Mouse (Mus musculus): ENCODE measurements around the gene 1700025C18Rik. TPM values are rescaled to one million over a fixed set of nuclear protein-coding genes. Genes with fewer than 3 reads are reported as not detected.

The 1700025C18Rik gene
- total RNA-seq (2021) = not detected
- long read RNA-seq, experiment 1 = 0 reads
- long read RNA-seq, experiment 2 = 0 reads

DNA sequence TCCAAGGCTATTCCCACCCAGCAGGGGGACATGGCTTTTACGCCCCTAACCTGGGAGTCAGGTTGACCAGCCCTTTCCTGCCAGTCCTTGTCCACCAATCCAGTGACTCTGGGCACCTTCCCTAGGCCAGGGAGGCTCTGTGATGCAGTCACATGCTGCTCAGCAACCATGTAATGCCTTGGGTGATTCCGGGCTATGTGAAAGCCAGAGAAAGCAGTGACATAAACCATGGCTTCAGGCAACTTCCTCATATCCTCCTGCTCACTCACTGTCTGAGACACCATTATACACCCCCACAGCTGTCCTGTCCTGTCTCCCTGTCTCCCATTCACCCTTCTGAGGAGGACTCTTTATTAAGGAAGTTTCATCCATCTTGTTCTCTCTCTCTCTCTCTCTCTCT is at the start of gene 1700025C18Rik:
Gene 1700025C18Rik (minus strand): TSS at position 101 of the 400 bp plus-strand sequence.
- no peak for DNase-seq

DNA sequence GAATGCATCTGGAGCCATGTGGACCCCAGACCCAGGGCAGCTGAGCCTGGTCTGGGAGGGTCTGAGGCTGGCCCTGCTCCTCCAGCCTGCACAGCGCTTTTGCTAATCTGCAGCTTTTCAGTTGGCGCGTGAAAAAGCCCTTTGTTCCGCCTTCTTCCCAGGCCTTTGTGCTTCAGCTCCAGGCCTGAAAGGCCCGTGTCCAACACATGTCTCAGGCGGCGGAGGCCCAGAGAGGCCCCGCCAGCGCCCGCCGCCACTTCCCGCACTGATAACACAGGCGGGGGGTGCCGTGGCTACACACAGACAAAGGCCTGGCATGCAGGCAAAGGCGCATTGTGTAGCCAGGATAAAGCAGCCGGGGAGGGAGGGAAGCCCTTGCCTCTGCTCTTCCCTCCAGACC is 45.5 kb upstream of the 1700025C18Rik start:
- DNase-seq = no peak

DNA sequence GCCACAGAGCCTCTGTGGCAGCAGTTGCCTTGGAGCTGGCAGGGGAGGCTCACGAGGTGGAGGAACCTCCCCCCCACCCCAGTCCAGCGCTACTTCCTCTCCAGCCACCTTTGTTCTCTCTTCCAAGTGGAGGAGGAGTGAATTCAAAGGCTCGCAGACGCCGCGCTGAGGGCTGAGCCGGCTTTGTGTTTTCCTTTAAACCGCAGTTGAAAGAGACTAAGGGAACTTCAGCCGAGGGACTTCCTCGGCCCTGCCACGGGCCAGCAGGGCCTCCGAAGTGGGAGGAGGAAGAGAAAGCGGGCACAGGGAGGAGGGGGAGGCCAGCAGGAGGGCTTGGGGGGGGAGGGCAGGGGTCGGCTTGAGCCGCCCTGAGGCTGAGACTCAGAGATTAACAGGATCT is 43.0 kb upstream of the 1700025C18Rik start:
- DNase-seq = no peak

DNA sequence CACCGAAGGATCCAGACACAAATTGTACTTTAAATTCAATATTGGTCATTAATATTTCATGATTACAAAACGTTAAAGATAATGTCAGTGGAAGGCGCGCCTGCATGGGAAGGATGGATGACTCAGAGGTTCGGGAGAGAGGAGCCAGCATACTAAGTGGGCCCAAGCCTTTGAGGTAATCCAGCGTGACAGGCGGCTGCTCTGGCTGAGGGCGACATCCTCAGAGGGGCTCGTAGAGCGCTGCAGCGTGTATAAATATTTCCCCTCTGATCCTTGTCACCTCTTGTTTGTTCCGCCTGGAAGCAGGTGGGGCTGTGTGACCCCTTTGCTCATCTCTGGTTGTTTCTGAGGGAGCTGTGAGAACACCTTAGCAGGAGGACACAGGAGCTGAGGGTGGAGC is 40.9 kb upstream of the 1700025C18Rik start:
- no peak for DNase-seq

DNA sequence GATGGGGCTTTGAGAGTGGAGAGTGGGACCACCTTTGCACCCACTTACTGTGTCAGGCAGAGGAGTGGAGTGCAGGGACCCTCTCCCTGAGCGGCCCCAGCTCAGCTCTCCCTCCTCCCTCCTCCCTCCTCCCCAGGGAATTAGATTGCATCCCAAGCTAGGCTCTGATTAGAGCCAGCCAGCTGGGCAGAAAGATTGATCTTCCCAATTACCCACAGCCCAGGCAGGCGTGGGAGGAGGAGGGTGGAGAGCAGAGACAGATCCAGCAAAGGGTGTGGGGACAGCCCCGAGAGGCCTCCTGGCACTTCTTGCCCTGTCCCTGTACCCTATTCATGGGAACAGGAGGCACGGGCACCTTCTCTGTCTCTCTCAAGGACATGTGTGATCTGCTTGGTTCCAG is 38.6 kb upstream of the 1700025C18Rik start:
- DNase-seq = no peak

DNA sequence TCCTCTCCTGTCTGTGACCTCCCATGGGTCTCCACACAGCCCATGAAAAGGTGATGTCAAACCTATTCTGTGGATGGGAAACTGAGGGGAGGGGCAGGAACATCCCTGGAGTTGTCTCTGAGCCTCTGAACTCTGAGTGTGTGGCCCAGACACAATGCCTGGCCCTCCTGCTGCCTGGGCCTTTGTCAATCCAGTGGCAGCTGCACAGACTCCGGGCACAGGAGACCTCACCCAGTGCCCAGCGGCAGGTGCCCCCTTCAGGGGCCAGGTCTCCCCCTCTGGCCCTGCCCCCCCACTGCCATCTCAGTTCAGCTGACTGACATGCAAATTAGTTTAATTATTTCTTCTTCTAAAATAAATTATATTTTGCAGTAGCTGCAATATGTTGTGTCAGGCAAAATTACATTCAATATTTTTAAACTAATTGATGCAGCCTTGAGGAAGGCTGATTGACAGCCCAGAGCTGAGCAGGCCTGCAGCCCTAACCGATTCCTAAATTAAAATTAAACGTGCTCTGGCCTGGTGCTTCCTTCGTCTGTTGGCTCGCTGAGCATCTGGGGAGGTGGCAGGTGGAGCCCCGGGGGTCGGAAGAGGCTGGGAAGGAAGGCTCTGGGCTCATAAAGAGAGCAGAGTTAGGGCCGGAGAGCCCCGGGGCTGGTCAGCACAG is 36.5 kb upstream of the 1700025C18Rik start:
- no peak for DNase-seq

DNA sequence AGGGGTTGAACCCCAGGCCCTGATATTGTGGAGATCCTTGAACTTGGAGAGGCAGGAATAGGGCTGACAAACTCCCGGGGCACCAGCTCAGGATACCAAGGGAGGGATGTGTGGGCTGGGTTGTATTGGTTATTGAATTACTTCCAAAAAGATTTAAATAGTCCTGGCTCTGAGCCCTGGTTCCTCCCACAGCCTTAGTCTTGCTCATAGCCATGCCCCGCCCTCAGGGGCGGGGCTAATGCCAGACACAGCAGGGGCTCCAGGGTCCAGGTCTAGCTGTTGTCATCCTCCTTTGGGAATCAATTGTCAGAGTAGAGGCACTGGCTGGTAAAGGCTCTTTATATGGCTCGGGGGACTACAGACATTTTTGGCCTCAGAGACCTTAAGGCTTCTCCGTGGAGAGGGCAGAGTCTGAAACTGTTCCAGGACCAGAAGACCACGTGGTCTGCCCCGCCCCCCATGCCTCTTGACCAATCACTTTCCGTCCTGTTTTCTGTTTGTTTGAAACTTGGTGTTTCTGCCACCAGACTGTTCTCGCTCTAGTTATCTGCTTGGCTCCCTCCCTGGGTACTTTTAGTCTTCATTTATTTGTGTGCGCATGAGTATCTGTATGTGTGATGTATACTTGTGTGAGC is 30.8 kb upstream of the 1700025C18Rik start:
- DNase-seq = no peak

DNA sequence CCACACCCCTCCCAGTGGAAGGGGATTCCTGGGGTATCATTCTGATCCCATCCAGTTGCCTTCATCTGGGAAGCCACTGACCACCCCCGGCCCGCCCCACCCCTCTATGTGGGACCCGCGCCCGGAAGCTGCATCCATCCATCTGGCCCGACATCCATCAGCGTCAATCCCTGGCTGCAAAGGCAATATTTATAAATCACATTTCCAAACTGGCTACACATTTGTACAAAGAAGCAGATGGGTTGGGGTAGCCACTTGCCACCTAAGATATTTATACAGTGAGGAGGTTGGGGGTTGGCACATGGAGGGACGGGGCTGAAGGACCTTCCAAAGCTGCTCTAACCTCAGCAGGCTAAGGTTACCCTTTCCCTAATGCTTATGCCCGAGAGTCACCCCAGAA is 30.2 kb upstream of the 1700025C18Rik start:
- DNase-seq = no peak

DNA sequence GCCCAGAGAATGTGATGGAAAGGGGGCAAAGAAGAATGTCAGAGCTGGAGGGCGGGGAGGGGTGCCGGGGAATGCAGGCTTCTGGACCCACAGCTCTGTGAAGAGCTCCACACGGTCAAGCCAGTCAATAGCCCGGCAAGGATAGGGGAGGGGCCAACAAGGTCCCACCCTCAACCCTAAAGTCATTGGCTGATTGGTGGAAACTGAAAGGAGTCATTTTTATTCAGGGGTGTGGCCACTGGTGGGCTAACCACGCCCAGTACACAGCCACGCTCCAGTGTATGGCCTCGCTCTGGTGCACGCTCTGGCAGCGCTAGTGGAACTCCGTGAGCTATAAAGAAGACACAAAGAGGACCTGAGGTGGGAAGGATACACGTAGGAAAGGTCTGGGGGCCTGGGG is 23.2 kb upstream of the 1700025C18Rik start:
- no peak for DNase-seq

DNA sequence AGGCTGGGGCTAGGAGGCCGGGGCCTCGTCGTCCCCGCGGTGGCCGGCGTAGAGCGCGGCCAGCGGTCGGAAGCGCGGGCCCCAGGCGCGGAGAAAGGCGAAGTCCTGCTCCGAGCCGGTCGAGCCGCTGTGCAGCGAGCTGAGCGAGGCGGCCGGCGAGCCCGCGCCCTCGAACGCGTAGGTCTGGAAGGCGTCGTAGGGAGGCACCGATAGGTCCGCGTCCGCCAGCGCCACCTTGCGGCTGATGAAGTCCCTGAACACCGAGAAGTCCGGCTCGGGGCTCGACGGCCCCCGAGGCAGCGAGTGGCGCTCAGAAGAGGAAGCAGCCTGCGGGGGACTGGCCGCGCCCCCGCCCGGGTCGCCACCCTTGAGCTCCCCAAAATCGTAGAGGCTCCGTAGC is 21.6 kb upstream of the 1700025C18Rik start:
- DNase-seq = peak; percentile 61

DNA sequence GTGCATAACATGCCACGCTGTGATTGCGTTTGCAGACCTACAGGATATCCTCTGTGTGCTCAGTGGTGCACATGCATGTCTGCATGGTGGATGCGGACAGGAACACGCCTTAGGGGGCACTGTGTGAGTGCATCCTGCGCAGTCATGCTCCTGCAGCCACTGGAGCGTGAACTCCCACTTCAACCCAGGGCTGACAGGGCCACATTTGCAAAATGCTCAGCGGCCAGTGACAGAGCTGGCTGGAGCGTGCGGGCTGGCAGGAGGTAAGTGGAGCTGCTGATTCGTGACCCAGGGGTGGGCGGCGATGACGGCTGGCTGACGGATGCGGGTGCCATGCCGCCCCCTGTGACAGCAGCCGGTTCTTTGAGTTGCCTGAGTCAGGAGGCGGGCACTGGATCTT is 16.0 kb upstream of the 1700025C18Rik start:
- DNase-seq = no peak

DNA sequence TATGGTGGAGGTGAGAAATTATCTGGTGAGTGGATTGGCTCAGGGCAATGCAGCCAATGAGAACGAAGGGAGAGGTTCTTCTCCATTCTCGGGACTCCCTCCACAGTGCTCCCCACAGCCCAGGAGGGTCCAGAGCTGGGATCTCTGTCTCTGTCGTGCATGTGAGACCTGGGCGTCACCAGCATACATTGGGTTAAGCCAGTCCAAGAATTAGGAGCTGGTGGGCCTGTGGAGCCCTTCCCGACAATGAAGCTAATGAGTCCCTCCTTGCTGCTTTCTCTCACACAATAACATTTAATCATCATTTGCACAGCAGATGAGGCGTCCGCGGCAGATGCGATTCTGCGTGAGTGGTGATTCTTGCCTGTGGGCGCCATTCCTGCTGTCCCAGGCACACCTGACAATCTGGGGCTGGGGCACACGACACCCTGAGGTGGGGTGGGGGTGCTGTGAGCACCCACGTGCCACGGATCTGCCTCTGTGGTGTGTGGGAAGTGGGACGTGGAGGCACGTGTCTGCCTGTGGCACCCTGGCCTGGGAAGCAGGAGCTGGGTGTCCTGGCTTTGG is 15.0 kb upstream of the 1700025C18Rik start:
- no peak for DNase-seq

DNA sequence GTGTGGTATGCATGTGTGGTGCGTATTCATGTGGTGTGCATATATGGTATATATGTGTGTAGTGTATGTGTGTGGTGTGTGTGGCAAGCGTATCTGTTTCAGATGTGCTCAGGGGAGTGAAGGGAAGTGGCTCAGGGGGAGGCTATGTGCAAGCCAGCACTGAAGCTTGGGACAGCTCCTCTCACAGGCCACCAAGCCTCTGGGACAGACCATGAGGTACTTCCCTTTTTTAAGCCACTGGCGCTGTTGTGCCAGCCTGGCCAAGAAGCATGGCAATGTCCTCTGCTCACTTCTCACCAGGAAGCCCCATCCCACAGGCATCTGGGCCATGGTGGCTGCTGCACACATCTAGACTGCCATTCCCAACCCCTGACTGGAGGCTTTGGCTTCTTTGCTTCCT is 12.4 kb upstream of the 1700025C18Rik start:
- DNase-seq = no peak

DNA sequence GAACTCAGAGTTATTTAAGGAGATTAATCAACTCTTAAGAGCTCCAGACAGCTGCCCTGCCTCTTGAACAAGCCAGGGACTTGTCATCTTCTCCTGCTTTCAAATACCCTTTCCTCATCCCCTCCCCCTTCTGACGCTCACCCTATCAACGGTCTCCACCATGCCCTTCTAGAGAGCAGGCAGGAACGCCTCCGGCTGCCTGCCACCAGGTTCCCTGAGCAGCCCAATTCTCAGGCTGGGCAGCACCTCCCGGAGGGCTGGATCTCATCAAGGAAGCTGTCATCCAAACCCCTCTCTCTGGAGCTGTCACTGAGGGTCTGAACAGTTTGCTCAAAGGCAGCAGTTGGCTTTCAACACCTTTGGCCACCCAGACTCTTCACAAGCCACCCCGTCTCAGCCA is 10.2 kb upstream of the 1700025C18Rik start:
- DNase-seq = no peak

DNA sequence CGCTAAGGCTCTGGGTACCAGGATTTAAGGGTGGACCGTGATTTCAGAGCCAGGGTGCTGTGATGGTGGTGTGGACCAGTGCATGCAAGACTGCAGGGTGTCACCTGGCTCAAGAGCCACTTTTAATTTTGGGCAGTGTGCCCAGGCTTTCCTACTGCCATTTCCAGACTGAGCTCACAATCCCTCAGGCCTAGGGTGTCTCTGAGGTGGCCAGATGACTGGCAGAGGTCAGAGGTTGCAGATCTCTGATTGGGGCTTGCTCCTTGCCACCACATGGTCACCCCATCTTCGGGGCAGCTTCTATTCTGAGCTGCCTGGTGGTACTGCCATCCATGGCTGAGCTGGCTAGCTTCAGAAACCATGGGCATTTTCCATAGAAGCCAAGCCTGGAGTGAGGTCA is 8.3 kb upstream of the 1700025C18Rik start:
- no peak for DNase-seq

DNA sequence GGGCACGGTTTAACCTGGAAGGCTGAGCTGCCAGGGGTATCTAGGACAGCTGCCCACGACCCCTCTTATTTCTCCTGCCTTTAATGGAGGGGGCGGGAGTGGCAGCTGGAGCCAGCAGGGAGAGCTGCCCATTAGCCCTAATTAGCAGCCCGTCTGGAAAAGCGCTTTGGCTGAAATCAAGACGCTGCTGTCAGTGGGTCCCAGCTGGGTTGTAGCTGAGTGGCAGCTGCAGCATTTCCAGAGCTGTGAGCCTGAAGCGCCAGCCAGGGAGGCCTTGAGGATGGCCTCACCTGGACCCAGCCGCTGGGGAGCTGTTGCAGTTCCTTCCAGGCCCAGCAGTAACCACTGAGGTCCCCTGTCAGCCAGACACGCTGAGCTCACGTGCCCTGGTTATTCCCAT is 5.8 kb upstream of the 1700025C18Rik start:
- DNase-seq = no peak

DNA sequence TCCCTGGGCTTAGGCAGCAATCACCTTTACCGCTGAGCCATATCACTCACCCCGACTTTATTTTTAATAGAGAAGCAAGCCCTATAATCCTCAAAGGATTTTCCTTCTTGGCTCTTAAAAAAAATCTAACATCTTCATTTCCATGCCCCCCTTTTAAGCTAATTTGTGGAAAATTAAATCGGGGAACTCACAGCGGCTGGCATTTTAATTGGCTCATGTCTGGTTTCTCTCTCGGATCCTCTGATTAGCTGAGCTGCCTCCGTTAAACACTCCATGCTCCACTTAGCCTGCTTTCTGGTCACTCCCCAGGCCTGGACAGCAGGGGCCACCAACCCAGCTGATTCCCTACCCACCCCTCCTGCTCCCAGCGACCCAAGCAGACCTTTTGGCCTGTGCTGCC is 1.8 kb upstream of the 1700025C18Rik start:
- DNase-seq = no peak

DNA sequence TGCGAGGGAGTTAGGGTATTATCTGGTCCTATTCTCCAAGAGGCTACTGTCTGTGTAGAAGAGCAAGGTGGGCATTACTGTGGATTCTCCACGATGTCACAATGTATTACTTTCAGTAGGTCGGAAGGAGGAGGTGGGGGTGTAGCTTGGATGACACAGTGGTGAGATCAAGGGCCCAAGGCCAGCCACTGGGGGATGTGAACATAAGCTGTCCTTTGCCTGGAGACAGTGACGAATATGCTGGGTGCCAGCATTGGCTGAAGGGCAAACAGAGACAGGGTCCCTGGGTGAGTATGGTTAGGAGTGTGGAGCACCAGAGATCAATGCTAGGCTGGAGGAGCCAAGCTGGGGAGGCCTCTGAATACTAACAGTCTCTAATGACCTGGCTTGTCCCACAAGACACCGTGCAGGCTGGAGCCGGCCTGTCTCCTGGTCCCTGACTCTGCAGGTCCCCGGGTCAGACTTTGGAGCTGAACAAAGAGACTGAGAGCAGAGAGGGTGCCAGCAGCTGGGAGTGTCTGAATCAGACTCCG is 949 bp upstream of the 1700025C18Rik start:
- no peak for DNase-seq

DNA sequence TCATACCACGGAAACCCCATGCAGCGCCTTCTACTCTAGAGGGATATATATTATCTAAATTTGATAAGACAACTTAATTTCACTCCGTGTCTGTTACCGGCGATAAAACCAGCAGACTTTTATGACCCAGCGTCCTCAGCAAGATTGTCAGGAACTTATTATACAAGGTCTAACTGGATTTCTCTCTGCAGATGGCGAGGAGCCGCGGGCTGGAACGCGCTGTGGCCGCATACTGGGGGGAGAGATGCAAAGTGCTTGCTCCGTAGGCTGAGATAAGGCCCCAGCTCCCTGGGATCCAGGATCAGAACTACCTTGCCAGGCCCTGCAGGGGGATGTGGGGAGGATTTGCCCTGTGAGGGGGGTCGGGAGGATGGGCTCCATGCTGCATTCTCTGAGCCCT is 1.1 kb downstream of the 1700025C18Rik start:
- DNase-seq = no peak

DNA sequence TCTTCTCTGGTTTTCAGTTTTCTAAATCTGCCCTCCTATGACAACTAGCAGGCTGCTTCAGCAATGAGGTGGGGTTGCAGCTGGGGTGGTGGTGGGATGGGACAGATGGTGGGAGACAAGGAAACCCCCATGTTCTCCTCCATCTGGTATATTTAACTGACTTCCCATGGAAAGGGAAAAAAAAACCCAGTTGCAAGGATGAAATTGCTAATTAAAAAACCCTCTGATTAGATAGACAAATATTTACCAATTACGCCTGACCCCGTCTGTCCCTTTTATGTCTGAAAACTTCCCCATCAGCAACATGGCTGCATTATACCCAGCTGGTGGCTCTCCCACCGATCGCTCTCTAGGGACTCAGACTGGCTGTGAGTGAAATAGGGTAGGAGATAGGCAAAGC is 3.9 kb downstream of the 1700025C18Rik start:
- no peak for DNase-seq

DNA sequence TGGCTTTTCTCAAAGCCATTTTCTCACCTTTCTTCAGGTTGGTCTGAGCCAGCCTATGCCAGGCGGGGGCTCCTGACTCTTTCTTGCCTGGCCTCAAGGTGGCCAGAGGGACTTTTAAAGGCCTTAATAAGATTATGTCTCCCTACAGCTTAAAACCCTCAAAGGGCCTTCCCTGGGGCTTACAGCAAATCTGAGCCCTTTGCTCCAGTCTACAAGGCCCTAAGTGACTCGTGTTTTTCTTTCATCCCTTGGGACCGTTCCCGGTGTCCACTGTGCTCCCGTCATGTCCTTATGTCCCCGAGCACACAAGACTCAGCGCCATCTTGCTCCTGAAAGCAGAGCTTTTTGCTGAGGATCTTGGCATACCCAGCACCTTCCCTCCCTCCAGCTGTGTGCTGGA is 9.3 kb downstream of the 1700025C18Rik start:
- DNase-seq = no peak

DNA sequence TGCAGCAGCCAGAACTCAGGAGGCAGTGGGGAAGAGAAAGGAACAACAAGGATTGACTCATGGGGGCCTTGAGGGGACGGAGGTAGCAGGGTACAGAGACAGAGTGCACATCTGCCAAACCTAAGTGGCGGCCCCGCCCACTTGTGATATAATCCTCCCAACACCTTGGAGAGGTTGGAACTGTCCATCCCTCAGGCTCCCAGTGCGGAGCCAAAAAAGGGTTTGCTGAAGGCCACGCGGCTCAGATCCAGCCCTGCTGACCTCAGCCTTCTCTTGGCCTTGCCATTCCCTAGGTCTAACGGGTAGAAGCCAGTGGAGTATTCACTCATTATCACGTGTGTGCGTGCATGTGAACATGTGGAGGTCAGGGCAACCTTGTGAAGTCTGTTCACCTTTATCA is 9.9 kb downstream of the 1700025C18Rik start:
- no peak for DNase-seq

DNA sequence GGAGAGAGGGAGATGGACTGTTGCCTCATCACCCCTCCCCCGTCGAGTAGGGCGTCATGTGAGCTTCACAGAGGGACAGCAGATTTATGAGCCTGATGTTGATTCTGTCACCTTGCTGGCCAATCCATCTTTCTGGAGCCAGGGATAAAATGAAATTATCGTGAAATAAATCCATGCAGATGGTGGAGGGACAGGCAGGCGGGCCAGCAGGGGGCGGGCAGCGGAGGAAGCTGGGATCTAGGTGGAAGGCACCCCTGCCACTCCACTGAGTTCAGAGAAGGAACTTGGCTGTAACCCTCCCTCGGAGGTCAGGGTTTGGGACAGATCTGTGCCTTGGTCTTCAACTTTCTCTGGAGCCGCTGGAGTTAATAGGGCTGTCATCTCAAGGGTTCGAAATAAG is 11.9 kb downstream of the 1700025C18Rik start:
- DNase-seq = no peak

DNA sequence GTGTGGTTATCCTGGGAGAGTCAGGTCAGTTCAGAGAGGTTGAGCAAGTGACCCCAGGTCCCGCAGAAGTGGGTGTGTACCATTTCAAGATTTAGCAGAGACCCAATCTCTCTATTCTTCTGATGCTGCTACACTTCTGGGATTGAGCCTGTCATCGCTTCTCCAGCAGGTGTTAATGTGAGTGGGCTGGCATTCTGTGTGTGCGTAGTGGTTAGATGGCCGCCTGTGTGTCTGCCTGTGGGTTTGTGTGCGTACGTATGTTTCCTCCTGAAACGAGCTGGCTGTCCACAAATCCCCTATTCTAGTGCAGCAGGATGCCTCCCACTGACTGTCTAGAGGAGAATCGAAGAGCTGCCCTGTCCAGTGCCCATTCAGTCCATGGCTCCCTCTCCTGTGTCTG is 12.5 kb downstream of the 1700025C18Rik start:
- DNase-seq = no peak

Measured in gastrocnemius, postnatal 25 days (tissue).